Mouse (Mus musculus) liver, postnatal 0 days (tissue): ENCODE measurements around the gene Gm44805.

ENCODE experiments used
- CTCF ChIP-seq: sonication (generic); IDR thresholded peaks from 2 replicates; pipeline ENCODE4 v1.5.1; 2016; ENCODE audit warnings: antibody characterized with exemption, low read depth
- EP300 ChIP-seq: IDR thresholded peaks from 2 replicates; pipeline ENCODE4 v1.6.1; 2016; ENCODE audit warnings: antibody characterized with exemption, low read depth, mild to moderate bottlenecking

GRCm38 (mm10) chr7:19633855-19634254 is 47.4 kb downstream of the Gm44805 start:
- no peak for TF ChIP-seq CTCF
- TF ChIP-seq EP300 = no peak
